Mouse (Mus musculus) embryonic stem cell, embryonic (primary cell): ENCODE measurements at regions not wholly inside any gene's neighbourhood (a gene's known extent, or its start where the extent isn't known, plus 50 kb on each side); places are given as distances from the start of the nearest gene placed in this dataset.

Experiments used
- CTCF ChIA-PET, 4 experiments: fragments of 300-600 bp in 2 of 4; fragments of 350-600 bp in 2 of 4; sonication (Branson Sonifier 250); formaldehyde crosslinking; loops; one replicate each; lab custom pipeline; 2022; ENCODE audit warnings: inconsistent platforms in 2 of 4; lab: Charles Lee
- POLR2A ChIA-PET, 4 experiments: fragments of 300-600 bp in 2 of 4; fragments of 350-600 bp in 2 of 4; sonication (Branson Sonifier 250); formaldehyde crosslinking; loops; one replicate each; lab custom pipeline; 2022; ENCODE audit warnings: antibody characterized with exemption in 4 of 4, inconsistent platforms in 1 of 4; lab: Charles Lee

- ChIA-PET CTCF (no interaction called here), POLR2A (no interaction called here)
These were observed 59.0 kb upstream of the Fam78b start for GRCm38 (mm10) chr1:166942201-166942600.

GRCm38 (mm10) chr1:166944540-166944939 lies 56.7 kb upstream of the Fam78b start:
- ChIA-PET CTCF (no interaction called here), POLR2A (no interaction called here)

- ChIA-PET POLR2A (interaction anchor here in 1 of 4 experiments (0.6 kb wide), 1 partner anchor 1465 kb away, joined by 3 read pairs; no protein-coding TSS in a partner anchor), CTCF (no interaction called here)
These were observed 53.1 kb upstream of the Fam78b start for GRCm38 (mm10) chr1:166947844-166948702.
